Mouse (Mus musculus) liver, postnatal 0 days (tissue): ENCODE measurements at regions not wholly inside any gene's neighbourhood (a gene's known extent, or its start where the extent isn't known, plus 50 kb on each side); places are given as distances from the start of the nearest gene placed in this dataset.

Source experiments
- CTCF ChIP-seq: sonication (generic); IDR thresholded peaks from 2 replicates; pipeline ENCODE4 v1.5.1; 2016; ENCODE audit warnings: antibody characterized with exemption, low read depth
- EP300 ChIP-seq: IDR thresholded peaks from 2 replicates; pipeline ENCODE4 v1.6.1; 2016; ENCODE audit warnings: antibody characterized with exemption, low read depth, mild to moderate bottlenecking

DNA sequence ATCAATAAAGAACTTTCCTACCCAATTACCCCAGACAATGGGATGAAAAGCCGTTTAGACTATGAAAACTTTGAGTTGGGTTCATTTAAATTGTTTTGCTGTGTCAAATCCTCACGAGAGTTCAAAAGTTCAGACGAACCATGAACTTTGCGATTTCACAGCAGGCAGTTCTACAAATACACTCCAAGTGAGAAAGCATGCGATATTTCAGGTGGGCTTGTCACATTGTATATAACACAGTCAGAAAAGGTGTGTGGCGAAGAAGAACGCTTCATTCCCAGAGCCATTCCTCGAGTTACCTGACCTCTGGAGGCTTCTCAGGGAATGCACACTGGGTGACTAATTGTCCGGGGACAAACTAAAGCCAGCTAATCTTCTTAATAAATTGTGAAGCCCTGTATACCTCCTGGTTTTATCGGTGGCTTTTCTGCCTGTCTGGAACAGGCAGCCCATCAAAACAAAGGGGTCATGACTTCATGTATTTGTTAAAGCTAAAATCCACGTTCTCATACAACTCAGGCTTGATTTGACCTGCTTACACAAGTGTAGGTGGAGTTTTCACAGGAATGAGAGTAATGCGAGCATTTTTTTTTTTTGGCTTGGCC is 92.1 kb downstream of the Cyp26a1 start:
- TF ChIP-seq CTCF (no peak), EP300 (no peak)
